Mouse (Mus musculus) olfactory bulb, adult 2 months (tissue): Measurements from ENCODE around the gene C3. TPM values are rescaled to one million over a fixed set of nuclear protein-coding genes. Genes with fewer than 3 reads are reported as not detected.

Experiments used
- H3K27ac ChIP-seq: fragments of 200-500 bp; 2 replicates; pipeline ENCODE4 v1.5.1; 2012; ENCODE audit warnings: low read depth, low read length; ENCODE audit not compliant: insufficient read depth
- H3K4me1 ChIP-seq: fragments of 200-500 bp; 2 replicates; pipeline ENCODE4 v1.6.1; 2012; ENCODE audit warnings: low read length; ENCODE audit not compliant: control insufficient read depth, insufficient read depth
- H3K4me3 ChIP-seq: fragments of 200-500 bp; 2 replicates; pipeline ENCODE4 v1.5.1; 2012; ENCODE audit warnings: mild to moderate bottlenecking, low read depth, low read length, moderate library complexity; ENCODE audit not compliant: insufficient read depth
- CTCF ChIP-seq: fragments of 200-500 bp; IDR thresholded peaks from 2 replicates; pipeline ENCODE4 v1.5.1; 2012; ENCODE audit warnings: low read depth, mild to moderate bottlenecking, low read length, moderate library complexity; ENCODE audit not compliant: insufficient read depth
- POLR2A ChIP-seq: fragments of 200-500 bp; IDR thresholded peaks from 2 replicates; pipeline ENCODE4 v1.6.1; 2012; ENCODE audit warnings: mild to moderate bottlenecking, low read depth, low read length, moderate library complexity; ENCODE audit not compliant: insufficient read depth
- WGBS: fragments of 180-500 bp; shearing (Covaris S2); methylation state at CpG from one replicate; pipeline ENCODE4 v1.1.7; 2018; 5-methylcytosine and 5-hydroxymethylcytosine counted together
- polyA plus RNA-seq: library from polyadenylated mRNA; stranded (reverse); fragments of >200 nt; gene quantifications from 2 replicates; pipeline ENCODE4 v1.2.4, GENCODE M21; 2012; ENCODE audit warnings: low replicate concordance; ENCODE audit not compliant: missing spikeins, insufficient read depth, insufficient read length

The C3 gene
- polyA plus RNA-seq, 1 experiment: not detected

- no peak for TF ChIP-seq POLR2A
- TF ChIP-seq CTCF: no peak
- H3K4me1 ChIP-seq: 0 out of 2 replicates have a peak, but pooled peaks cover 2% of the 10 kb centered on the region
- 43% methylated on average over 21 of the region's 22 CpGs for WGBS
These were observed 37.3 kb upstream of the C3 start for GRCm38 (mm10) chr17:57264972-57265945.

DNA sequence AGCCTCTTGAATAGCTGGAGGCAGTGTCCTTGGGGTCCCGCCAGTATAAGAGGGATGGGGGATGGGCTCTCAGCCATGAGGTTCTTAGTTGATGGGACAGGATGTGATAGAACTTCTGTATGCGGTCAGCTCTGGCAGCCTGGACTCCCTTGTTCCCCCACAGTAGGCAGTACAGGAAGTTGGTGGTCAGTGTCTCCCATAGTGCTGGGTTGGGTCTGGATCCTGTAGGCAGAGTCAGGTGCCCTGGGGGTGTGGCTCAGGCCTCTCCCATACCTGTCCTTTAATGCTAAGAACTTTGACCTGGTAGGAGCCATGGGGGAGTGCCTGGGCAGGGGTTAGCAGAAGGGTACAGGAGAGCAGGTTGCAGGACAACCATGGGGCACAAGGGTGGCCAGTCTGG, 36.2 kb upstream of the C3 start:
- no peak for TF ChIP-seq POLR2A
- no peak for TF ChIP-seq CTCF
- 70% methylated on average over 2 of the region's 2 CpGs for WGBS
- Histone ChIP-seq H3K4me1 (0 out of 2 replicates have a peak, but pooled peaks cover 2% of the 10 kb centered on the region), H3K4me3 (no peak overlapping the region), H3K27ac (no peak overlapping the region)

More at GRCm38 (mm10) chr17:57264972-57265945, 37.3 kb upstream of the C3 start:
- H3K27ac ChIP-seq: no peak overlapping the region
- H3K4me3 ChIP-seq: no peak overlapping the region

- 94% methylated on average over 17 of the region's 17 CpGs for WGBS
- TF ChIP-seq POLR2A (no peak), CTCF (no peak)
- H3K27ac ChIP-seq: no peak overlapping the region
- H3K4me1 ChIP-seq: 0 out of 2 replicates have a peak, but pooled peaks cover 2% of the 10 kb centered on the region
- H3K4me3 ChIP-seq: no peak overlapping the region
These were observed 35.1 kb upstream of the C3 start for GRCm38 (mm10) chr17:57262901-57263550.

DNA sequence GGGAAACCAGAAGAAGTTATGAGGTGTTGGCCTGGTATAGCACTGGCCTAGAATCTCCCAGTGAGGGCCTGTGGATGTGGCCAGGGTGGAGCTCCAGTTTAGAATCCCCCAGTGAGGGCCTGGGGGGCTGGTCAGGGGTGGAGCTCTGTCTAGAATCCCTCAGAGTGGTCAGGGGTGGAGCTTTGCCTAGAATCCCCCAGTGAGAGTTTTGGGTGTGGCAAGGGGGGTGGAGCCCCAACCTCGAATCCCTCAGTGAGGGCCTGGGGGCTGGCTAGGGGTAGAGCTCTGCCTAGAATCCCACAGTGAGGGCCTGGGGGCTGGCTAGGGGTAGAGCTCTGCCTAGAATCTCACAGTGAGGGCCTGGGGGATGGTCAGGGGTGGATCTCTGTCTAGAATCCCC, 33.9 kb upstream of the C3 start:
- no peak overlapping the region for H3K27ac ChIP-seq
- 48% methylated on average over 1 of the region's 1 CpGs for WGBS
- no peak for TF ChIP-seq CTCF
- TF ChIP-seq POLR2A: no peak
- no peak overlapping the region for H3K4me3 ChIP-seq
- 0 out of 2 replicates have a peak, but pooled peaks cover 2% of the 10 kb centered on the region for H3K4me1 ChIP-seq

DNA sequence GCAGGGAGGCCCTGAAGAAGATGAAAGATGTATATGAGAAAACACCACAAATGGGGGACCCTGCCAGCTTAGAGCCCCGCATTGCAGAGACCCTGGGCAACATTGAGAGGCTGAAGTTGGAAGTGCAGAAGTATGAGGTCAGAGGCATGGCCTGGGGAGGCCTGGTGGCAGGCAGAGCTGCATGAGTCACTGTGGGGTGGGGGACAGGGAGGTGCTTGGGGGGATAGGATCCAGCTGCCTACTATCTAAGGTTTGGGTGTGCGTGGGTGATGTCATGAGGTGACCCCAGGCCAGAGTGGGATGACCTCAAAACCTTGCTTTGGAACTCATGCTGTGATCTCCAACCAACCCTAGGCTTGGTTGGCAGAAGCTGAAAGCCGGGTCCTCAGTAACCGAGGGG, 33.4 kb upstream of the C3 start:
- TF ChIP-seq CTCF (no peak), POLR2A (no peak)
- 96% methylated on average over 4 of the region's 4 CpGs for WGBS
- 0 out of 2 replicates have a peak, but pooled peaks cover 2% of the 10 kb centered on the region for H3K4me1 ChIP-seq
- no peak overlapping the region for H3K27ac ChIP-seq
- no peak overlapping the region for H3K4me3 ChIP-seq

DNA sequence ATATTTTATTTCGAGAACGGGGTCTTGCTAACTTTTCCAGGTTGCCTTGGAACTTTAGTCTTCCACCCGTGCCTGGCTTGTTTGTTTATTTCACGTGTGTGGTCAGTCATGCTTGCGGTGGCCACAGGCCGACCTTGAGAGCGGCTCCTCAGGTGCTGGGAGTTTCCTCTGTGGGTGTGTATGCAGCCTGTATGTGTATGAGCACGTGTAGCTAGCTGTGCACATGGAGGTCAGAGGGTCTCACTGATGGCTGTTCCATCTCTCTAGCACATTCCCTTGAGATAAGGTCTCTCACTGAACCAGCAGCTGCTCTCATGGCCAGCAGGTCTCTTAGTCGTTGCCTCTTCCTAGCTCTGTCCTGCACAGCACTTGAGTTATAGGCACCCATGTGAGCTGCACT, 32.4 kb upstream of the C3 start:
- TF ChIP-seq POLR2A (no peak), CTCF (no peak)
- WGBS: 96% methylated on average over 9 of the region's 9 CpGs
- Histone ChIP-seq H3K27ac (no peak overlapping the region), H3K4me1 (no peaks in the 10 kb centered on the region), H3K4me3 (no peak overlapping the region)

GRCm38 (mm10) chr17:57259742-57260141, 31.8 kb upstream of the C3 start:
- no peaks in the 10 kb centered on the region for H3K4me1 ChIP-seq
- no peak overlapping the region for H3K4me3 ChIP-seq
- TF ChIP-seq POLR2A (no peak), CTCF (no peak)
- WGBS: 82% methylated on average over 8 of the region's 8 CpGs
- no peak overlapping the region for H3K27ac ChIP-seq

DNA sequence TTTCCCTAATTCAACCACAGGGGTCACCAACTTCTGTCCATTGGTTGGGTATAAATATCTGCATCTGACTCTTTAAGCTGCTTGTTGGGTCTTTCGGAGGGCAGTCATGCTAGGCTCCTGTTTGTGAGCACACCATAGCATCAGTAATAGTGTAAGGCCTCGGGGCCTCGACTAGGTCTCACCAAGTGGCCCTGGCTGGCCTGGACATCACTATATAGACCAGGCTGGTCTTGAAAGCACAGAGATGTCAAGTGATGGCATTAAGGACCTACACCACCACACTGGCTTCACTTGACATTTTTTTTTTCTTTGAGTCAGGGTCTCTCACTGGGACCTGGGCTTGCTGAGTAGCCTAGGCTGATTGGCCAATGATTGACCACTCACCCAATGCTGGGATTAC, 30.3 kb upstream of the C3 start:
- 94% methylated on average over 3 of the region's 3 CpGs for WGBS
- H3K4me3 ChIP-seq: no peak overlapping the region

More for the DNA sequence above, 30.3 kb upstream of the C3 start:
- no peaks in the 10 kb centered on the region for H3K4me1 ChIP-seq
- no peak overlapping the region for H3K27ac ChIP-seq
- TF ChIP-seq POLR2A: no peak
- TF ChIP-seq CTCF: no peak
